Mouse (Mus musculus) thymus, postnatal 0 days (tissue): ENCODE measurements around the gene Rara. TPM values are rescaled to one million over a fixed set of nuclear protein-coding genes. Genes with fewer than 3 reads are reported as not detected.
A peak's percentile ranks its signal among the peaks of the same experiment; 100 is the strongest.

Experiments used
- DNase-seq: peaks from one replicate; pipeline ENCODE4 v3.0.0-alpha.2; 2015; ENCODE audit warnings: low spot score
- polyA plus RNA-seq: library from polyadenylated mRNA; unstranded; fragments of >200 nt; fragmentation: Nextera tagmentation; extraction: Ambion mirVana; gene quantifications from 2 replicates; pipeline ENCODE4 v1.2.1, GENCODE M21; 2015

The Rara gene
- polyA plus RNA-seq, 1 experiment from 2014 or later, result 40.4 TPM

DNA sequence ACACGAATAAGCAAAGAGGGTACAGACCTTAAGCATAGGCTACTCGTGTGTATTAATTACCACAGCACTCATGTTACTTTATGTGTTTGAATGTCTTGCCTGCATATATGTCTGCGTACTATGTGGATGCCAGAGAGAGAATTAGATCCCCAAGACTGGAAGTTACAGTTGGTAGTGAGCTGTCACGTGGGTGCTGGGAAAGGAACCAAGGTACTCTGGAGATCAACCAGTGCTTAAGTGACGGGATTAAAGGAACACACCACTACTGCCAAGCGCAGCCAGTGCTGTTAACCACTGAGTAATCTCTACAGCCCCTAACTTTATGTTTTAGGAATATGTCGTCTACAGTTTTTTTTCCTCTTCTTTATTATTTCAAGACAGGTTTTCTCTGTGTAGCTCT lies 68.4 kb downstream of the Rara start:
- DNase-seq, result no peak

DNA sequence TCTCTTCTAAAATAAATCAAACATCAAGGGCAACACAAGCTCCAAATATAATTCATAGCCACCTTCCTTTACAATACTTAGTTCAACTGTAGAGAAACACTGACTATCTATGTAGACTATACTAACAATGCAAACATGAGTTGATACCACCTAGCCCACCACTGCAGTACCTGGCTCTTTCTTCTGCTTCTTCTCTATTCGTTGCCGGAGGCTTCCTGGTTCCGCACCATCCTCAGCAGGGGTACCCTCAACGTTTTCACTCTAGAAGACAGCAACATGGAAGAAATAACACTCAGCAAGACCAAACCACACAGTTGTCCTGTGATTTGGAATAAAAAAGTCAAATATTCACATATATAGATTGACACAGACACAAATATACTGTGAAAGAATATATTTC lies 70.0 kb downstream of the Rara start:
- DNase-seq, result no peak

DNA sequence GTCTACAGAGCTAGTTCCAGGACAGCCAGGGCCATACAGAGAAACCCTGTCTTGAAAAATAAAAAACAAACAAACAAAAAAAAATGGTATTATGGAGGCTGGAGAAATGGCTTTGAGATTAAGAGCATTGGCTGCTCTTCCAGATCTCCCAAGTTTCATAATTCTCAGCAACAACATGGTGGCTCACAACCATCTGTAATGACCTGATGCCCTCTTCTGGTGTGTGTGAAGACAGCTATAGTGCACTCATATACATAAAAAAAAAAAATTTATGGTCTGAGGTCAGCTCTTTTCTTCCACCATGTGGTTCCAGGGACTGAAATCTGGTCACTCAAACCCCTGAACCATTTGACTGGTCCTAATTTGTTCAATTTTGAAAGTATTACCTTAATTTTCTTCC lies 71.2 kb downstream of the Rara start:
- no peak for DNase-seq

DNA sequence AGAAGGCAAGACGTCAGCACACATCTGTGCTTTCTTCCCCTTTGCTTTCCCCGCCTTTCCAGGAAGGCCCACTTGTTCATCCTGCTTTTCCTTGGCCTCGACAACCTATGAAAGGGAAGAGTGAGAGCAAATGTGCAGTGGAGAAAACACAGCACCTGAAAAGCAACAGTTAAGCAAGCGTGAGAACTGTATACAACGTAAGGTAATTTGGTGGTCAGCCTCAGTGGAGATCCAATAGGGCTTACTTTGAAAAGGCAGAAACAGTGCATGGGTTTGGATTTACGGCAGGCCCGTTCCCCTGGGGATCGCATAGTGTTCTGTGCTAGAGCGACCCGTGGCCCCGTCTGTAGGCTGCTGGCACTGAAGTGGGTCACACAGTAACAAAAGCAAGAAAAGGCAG lies 71.6 kb downstream of the Rara start:
- no peak for DNase-seq

DNA sequence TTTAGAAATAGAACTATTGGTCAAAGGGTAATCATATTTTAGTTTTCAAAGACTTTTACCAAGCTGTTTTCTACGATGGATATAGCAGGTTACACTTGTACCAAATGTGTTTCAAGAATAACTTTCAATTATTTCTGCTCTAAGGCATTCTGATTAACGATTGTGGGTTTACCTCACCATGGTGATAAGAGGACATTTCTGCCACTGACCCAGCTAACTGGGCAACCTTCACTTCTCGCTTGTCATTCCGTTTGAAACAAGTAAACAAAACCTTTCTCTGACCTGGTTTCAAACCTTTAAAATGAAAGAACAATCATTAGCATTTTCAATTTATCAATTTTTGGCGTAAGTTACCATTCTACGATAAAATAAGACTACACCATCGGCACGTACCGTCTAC lies 79.2 kb downstream of the Rara start:
- no peak for DNase-seq

DNA sequence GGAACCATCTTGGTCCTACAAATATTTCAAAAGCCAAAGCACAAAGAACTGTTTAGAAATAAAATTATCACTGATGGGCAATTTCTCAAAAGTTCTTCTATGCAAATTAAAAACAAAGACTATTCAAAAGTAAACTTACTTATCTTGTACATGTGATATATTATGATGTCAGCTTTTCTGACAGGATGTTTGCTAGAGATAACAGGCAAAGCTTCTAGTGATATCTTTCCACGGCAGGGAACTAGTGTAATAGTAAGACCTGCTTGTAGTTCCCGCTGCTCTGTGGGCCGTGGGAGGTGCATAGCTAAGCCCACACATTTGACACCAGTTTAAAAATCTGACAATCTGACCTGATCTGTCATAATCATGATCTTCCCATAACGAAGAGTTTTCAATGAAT lies 82.5 kb downstream of the Rara start:
- DNase-seq, result no peak

DNA sequence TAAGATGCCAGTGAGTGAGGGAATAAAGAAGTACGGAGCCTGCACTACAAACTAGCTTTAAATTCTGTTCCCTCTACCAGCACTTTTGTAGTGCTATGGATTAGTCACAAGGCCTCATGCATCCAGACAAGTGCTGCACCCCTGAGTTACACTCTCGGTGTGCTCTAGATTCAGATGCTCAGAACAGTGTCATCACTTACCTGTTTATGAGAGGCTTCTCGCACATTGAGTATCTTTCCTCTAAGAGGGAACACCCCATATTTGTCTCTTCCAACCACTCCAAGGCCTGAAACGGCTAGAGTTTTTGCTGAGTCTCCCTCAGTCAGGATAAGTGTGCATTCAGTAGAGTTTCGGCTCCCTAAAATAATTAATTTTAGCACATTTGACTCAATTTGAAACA lies 83.1 kb downstream of the Rara start:
- no peak for DNase-seq

DNA sequence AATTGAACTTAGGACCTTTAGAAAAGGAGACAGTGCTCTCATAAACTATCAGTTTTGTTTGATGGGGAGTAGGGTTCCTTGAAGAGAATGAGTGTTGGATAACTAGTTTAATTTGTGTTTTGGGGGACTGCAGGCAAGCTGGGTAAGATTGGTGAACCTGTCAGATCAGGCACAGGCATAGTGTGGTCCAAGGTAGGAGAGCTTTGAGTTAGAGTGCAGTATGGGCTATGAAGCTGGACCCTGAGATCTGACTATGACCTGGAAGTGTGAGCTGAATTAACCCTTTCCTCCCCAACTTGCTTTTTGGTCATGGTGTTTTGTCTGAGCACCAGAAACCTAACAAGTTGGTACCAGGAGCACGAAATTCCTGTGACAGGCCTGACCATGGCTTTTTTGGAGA lies 86.2 kb downstream of the Rara start:
- DNase-seq, result no peak

DNA sequence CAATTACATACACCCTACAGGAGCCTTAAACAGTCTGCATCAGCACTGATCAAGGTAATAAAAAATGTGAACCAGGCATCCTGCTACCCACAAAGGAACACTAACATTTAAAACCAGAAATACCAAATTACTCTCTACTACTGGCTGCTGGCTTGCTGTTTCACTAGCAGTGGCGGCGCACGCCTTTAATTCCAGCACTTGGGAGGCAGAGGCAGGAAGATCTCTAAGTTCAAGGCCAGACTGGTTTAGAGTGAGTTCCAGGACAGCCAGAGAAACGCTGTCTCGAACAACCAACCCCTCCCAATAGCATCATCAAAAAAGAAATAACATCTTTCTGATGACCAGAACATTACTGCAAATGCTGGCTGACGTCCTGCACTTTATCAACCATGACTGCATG lies 92.2 kb downstream of the Rara start:
- DNase-seq, result no peak

DNA sequence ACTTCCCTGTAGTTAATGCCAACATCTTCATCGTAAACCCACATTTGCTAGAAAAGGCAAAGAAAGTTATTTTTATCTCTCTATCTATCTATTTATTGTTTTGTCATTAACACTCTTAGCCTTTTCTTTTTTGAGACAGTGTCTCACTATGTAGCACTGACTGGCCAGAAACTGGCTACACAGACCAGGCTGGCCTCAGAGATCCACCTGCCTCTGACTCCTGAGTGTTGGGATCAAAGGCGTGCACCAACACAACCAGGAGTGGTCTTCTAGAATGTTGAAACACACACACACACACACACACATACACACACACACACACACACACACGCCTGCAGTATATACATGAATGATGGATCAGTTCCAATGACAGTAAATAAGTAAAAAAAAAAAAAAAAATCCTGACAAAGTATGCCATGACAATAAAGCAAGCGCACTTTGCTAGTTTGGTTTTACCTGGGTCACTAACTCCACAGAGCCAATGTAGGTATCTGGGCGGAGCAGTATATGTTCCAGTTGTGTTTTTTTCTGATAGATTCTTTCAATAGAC lies 94.8 kb downstream of the Rara start:
- no peak for DNase-seq

DNA sequence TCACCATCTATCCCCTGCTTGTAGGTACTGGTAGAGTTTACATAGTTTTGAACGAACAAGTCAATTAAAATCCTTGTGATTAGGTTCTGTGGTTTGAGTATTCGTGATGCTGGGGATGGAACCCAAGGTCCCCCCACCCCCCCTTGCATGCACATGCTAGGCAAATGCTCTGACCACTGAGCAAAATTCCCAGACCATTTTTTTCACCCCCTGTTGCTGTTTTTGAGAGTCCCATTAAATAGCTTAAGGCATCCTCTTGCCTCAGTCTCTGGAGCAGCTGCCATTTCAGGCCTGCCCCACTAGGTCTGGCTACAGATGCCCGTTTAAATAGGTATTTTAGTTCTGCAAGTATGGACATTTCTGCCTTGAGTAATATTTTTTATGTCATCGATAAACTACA lies 95.5 kb downstream of the Rara start:
- DNase-seq, result peak; percentile 11

DNA sequence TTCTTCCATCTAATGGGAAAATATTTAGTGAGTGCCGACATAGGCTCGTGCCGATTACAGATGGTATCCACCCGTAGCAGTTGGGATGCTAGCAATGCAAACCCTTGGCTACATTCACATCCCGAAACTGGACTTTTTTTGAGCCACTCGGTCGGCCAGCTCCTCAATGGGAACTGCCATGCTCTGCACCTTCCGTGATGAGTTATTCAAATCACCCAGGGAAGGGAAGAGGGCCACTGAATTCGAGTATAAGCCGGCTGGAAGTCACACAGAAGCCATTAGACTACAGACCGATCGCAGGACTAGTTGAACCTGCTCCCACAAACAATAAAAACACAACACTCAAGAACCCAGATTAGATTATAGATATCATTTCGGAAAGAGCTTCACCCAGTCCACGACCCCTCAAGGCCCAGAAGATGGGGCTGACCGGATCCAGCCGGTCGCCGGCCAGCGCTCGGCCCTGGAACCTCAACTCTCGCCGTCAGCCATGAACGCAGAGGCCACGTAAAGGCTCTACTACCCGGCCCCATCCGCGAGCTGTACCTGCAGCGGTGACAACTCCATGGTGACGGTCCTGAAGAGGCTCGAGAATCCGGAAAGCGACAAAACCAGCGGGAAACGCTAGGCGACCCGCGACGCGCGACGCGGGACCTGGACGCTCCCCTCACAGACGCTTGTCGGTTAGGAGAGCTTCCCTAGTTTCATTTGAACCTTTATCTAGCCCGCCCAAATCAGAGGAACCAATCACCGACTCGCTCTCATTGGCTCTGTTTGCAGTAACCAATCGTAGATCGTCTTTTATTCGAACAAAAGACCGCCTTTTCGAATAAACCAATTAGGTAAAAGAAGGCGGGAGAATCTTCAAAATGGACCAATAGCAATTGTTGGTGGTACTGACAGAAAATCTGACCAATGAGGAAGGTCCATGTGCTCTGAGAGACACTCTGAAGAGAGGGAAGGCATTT lies 96.2 kb downstream of the Rara start, which contains the start of gene Top2a:
Gene Top2a, minus strand, starts transcription at position 690 of the 968 bp plus-strand sequence.
- DNase-seq, result peak; percentile 100

Other genes with a start within 250 kb of the Rara start
- gene Psmd3, start 245.3 kb upstream of the Rara start, polyA plus RNA-seq, result 211 and 224 TPM in 2 replicates
- gene Csf3, start 226.6 kb upstream of the Rara start, polyA plus RNA-seq, result not detected in 2 replicates
- 48.3 and 48.5 TPM in 2 replicates for gene Med24, start 198.4 kb upstream of the Rara start, polyA plus RNA-seq
- gene Thra, start 187.2 kb upstream of the Rara start, polyA plus RNA-seq, result 7.3 and 9.1 TPM in 2 replicates
- gene Nr1d1, start 152.5 kb upstream of the Rara start, polyA plus RNA-seq, result 2.6 and 3.0 TPM in 2 replicates
- 14.4 and 20.4 TPM in 2 replicates for gene Msl1, start 132.3 kb upstream of the Rara start, polyA plus RNA-seq
- gene Casc3, start 122.9 kb upstream of the Rara start, polyA plus RNA-seq, result 21.8 and 23.8 TPM in 2 replicates
- gene Rapgefl1, start 91.0 kb upstream of the Rara start, polyA plus RNA-seq, result 0.86 and 1.1 TPM in 2 replicates
- 5.6 and 7.5 TPM in 2 replicates for gene Wipf2, start 64.2 kb upstream of the Rara start, polyA plus RNA-seq
- 40.6 and 53.2 TPM in 2 replicates for gene Cdc6, start 20.0 kb upstream of the Rara start, polyA plus RNA-seq
- 0.27 and 0.51 TPM in 2 replicates for gene Gjd3, start 55.2 kb downstream of the Rara start, polyA plus RNA-seq
- 298 and 329 TPM in 2 replicates for gene Top2a, start 96.4 kb downstream of the Rara start, polyA plus RNA-seq
- gene Igfbp4, start 113.4 kb downstream of the Rara start, polyA plus RNA-seq, result 85.0 and 98.4 TPM in 2 replicates
- 1.4 and 1.7 TPM in 2 replicates for gene Tns4, start 161.5 kb downstream of the Rara start, polyA plus RNA-seq
- gene Ccr7, start 227.3 kb downstream of the Rara start, polyA plus RNA-seq, result 36.2 and 37.4 TPM in 2 replicates